In the genomic region with DNA sequence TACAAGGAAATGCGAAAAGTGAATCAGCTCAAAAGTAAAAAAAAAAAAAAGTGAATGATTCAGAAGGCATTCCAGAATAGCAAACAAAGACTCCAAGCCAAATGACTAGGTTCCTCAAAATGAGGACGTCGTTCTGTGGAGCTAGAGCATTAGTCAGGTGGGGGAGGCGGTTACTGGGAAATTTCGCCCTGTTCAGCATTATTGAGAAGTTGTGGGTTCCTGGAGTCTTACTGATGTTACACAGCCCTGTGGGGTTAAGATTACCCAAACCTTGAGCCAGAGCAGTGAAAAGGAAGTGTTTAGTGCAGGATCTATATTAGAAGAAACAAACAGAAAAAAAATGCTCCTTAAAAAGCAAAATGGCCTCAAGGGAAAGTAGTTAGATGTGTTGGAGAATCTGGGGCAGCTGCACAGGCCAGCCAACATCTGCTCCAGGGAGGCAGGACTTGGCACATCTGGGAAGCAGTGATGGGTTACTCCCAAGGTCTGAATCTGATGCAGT, we compare ENCODE assay signal across 10 mouse cellular contexts. TPM values are rescaled to one million over a fixed set of nuclear protein-coding genes. Genes with fewer than 3 reads are reported as not detected.
DNase-seq lines count a peak whose midpoint lies in the region; ATAC-seq and TF ChIP-seq lines count a peak whose summit lies in the region.
"Had no signal": no experiment of that assay in that cellular context is flagged by ENCODE, and none has a peak within 500 bp of the region (broad histone marks: within the 10 kb centered on the region; RNA-seq: fewer than 3 reads in every experiment).

No protein-coding gene starts in this region.

- ATAC-seq in heart, postnatal 0 days (ENCODE audit: insufficient read depth, low read depth) = no peak
- peak; percentile 32 for ATAC-seq in monocyte, adult 5-6 weeks (replicated peaks; ENCODE audit: insufficient number of reproducible peaks, low FRiP score, low TSS enrichment, poor library complexity, severe bottlenecking)
- ATAC-seq in kidney, embryonic 15.5 days (replicated peaks; ENCODE audit: low FRiP score) = no peak

- 74% methylated on average over 5 of the region's 5 CpGs for WGBS in heart, postnatal 0 days
- WGBS in kidney, embryonic 15.5 days = 76% methylated on average over 5 of the region's 5 CpGs

- H3K4me3 ChIP-seq in heart, postnatal 0 days (ENCODE audit: low read depth, low read length) = no peak overlapping the region
- H3K4me3 ChIP-seq in kidney, embryonic 15.5 days (replicated peaks) = no peak overlapping the region
- H3K4me3 ChIP-seq: lung, embryonic 15.5 days had no signal

- peak; percentile 18 for DNase-seq in heart, postnatal 0 days (ENCODE audit: low spot score)
- DNase-seq in heart, adult 9 months (ENCODE audit: low spot score in 2 of 2) = no peak
- peak; percentile 95 for DNase-seq in MEL-GATA-1-ER (ENCODE audit: extremely low read depth, low read depth)
- peak; percentile 51 for DNase-seq in induced T-regulatory cell, adult 2 months (ENCODE audit: low read depth)
- no peak for DNase-seq in kidney, adult 18-20 months
- DNase-seq in layer of hippocampus, adult 11-12 months (ENCODE audit: low spot score) = no peak
- DNase-seq: thymus, adult 18-20 months had no signal

- no peak overlapping the region for H3K4me2 ChIP-seq in heart, postnatal 0 days (ENCODE audit: low read depth, low read length)
- H3K4me2 ChIP-seq in kidney, embryonic 15.5 days = no peak overlapping the region
- H3K4me2 ChIP-seq: lung, embryonic 15.5 days had no signal

- H3K27ac ChIP-seq in heart, postnatal 0 days (ENCODE audit: low read depth) = peak overlapping the region; percentile 49
- no peak overlapping the region for H3K27ac ChIP-seq in kidney, embryonic 15.5 days
- H3K27ac ChIP-seq: lung, embryonic 15.5 days had no signal

- no peaks in the 10 kb centered on the region for H3K36me3 ChIP-seq in heart, postnatal 0 days (replicated peaks; ENCODE audit: control insufficient read depth, insufficient read depth, low read length)
- H3K36me3 ChIP-seq in kidney, embryonic 15.5 days = no peaks in the 10 kb centered on the region
- H3K36me3 ChIP-seq: lung, embryonic 15.5 days had no signal

- TF ChIP-seq EP300 in heart, postnatal 0 days (IDR thresholded peaks at IDR 0.05; ENCODE audit: low read depth) = no peak

- no peak for TF ChIP-seq CTCF in heart, postnatal 0 days (IDR thresholded peaks at IDR 0.05; ENCODE audit: low read depth)

- no peaks in the 10 kb centered on the region for H3K9me3 ChIP-seq in heart, postnatal 0 days (replicated peaks; ENCODE audit: control insufficient read depth, low read length)
- H3K9me3 ChIP-seq in kidney, embryonic 15.5 days (replicated peaks) = no peaks in the 10 kb centered on the region
- H3K9me3 ChIP-seq: lung, embryonic 15.5 days had no signal

- no peak overlapping the region for H3K9ac ChIP-seq in heart, postnatal 0 days (replicated peaks; ENCODE audit: low read depth, low read length)
- no peak overlapping the region for H3K9ac ChIP-seq in kidney, embryonic 15.5 days
- H3K9ac ChIP-seq: lung, embryonic 15.5 days had no signal

- peaks cover 32% of the 10 kb centered on the region for H3K4me1 ChIP-seq in heart, postnatal 0 days (ENCODE audit: control insufficient read depth, insufficient read depth)
- H3K4me1 ChIP-seq in kidney, embryonic 15.5 days = peaks cover 11% of the 10 kb centered on the region; the same call in 1 of the 2 replicates

- H3K27me3 ChIP-seq in heart, postnatal 0 days (ENCODE audit: control insufficient read depth, insufficient read depth, low read length) = no peaks in the 10 kb centered on the region
- H3K27me3 ChIP-seq in kidney, embryonic 15.5 days = no peaks in the 10 kb centered on the region
- H3K27me3 ChIP-seq: lung, embryonic 15.5 days had no signal

RNA-seq across cellular contexts. Expression of a gene that starts 27.4 kb away (rescaled TPM):
- total RNA-seq in heart, postnatal 0 days (2014; rRNA removed; ENCODE audit: low replicate concordance) = 148 and 152 TPM in 2 replicates
- 50.8 and 53.3 TPM in 2 replicates for polyA plus RNA-seq in heart, postnatal 0 days (2015; fragmentation: Nextera tagmentation; extraction: Ambion mirVana)
- total RNA-seq in monocyte, adult 5-6 weeks (2017) = 16.0 to 20.2 TPM (median 17.6 TPM) in 3 replicates
- 124 and 131 TPM in 2 replicates for polyA plus RNA-seq in kidney, embryonic 15.5 days (2015; fragmentation: Nextera tagmentation; extraction: Ambion mirVana)

RNA-seq across cellular contexts. Expression of a gene that starts 28.0 kb away (rescaled TPM):
- total RNA-seq in heart, postnatal 0 days (2014; rRNA removed; ENCODE audit: low replicate concordance) = 105 and 114 TPM in 2 replicates
- 23.1 and 24.0 TPM in 2 replicates for polyA plus RNA-seq in heart, postnatal 0 days (2015; fragmentation: Nextera tagmentation; extraction: Ambion mirVana)
- 146 to 413 TPM (median 198 TPM) in 3 replicates for total RNA-seq in monocyte, adult 5-6 weeks (2017)
- 23.1 and 24.8 TPM in 2 replicates for polyA plus RNA-seq in kidney, embryonic 15.5 days (2015; fragmentation: Nextera tagmentation; extraction: Ambion mirVana)

Comparison
In these comparisons a context has a peak if more than half of its experiments do, and no peak if none do; other contexts are left out.
1. DNase-seq: peak in heart, postnatal 0 days (single experiment), MEL-GATA-1-ER (single experiment) and induced T-regulatory cell, adult 2 months (single experiment); none in heart, adult 9 months (0 of 2), kidney, adult 18-20 months (single experiment) and layer of hippocampus, adult 11-12 months (single experiment).